Mouse (Mus musculus): ENCODE data around the gene Scel. TPM values are rescaled to one million over a fixed set of nuclear protein-coding genes. Genes with fewer than 3 reads are reported as not detected.

Scel gene
- polyA plus RNA-seq, 1 experiment from 2014 or later: 4.0 TPM

DNA sequence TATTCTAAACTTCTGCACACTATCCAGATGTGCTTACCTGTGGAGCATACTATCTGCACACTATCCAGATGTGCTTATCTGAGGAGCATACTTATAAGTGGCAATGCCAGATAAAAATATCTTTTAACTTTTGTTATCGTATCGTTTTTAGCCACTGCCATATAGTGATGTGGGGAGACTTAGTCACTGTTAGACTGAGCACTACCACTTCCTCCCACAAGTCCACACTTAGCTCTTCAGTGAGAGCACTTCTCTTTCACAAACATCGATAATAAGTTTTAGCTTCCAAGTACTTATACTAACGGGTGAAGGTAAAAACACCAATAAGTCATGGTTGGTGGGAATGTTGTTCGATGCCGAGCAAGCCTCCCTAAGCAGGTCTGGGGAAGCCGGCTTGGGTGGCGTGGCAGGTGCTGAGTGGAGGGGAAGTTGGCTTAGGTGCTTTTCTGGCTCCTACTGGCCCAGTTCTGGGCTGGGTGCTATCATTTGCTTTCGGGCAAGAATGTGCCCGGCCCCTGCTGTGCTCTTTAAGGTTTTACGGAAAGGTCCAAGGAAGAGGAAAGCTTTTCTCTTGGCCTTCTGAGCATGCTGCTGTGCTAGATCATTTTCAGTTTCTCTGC lies 18.7 kb downstream of the Scel start:
- 91% methylated on average over 11 of the region's 11 CpGs for WGBS
- Histone ChIP-seq H3K27ac (ENCODE audit: low read length) (no peak overlapping the region), H3K9me3 (ENCODE audit: control insufficient read depth, low read depth, low read length) (no peaks in the 10 kb centered on the region), H3K4me1 (ENCODE audit: control insufficient read depth, insufficient read depth, low read length) (no peaks in the 10 kb centered on the region), H3K4me2 (replicated peaks; ENCODE audit: low read depth, low read length) (no peak overlapping the region), H3K36me3 (ENCODE audit: control insufficient read depth, insufficient read depth, low read length) (no peaks in the 10 kb centered on the region), H3K4me3 (ENCODE audit: low read depth, low read length) (no peak overlapping the region), H3K9ac (replicated peaks; ENCODE audit: low read depth, low read length) (no peak overlapping the region), H3K27me3 (ENCODE audit: control insufficient read depth, insufficient read depth, low read length) (no peaks in the 10 kb centered on the region)
- ATAC-seq (ENCODE audit: insufficient number of reproducible peaks, insufficient read depth, low FRiP score, low read depth): no peak

DNA sequence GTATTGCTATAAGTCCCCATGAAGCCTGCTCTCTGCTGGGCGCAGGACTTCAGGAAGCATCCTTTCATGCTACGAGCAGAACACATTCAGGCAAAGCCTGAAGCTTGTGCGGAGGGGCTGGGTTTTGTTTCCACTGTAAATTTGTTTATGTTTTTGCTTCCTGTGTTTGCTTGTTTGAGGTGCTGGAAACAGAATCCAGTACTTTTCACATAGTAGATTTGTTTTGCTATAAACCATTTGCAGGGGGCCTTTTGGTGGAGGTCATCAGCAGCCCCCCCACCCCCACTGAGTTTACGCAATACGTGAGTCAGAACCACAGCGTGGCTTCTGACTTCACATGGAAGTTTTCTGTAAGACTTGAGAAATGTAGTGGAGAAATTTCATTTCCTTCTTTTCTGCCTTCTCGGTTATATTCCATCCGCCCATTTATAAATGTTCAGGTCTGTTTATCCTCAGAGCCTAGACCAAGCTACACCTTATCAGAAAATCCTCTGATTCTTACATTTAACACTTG lies 22.4 kb downstream of the Scel start:
- Histone ChIP-seq H3K4me2 (replicated peaks; ENCODE audit: low read depth, low read length) (no peak overlapping the region), H3K9me3 (ENCODE audit: control insufficient read depth, low read depth, low read length) (no peaks in the 10 kb centered on the region), H3K36me3 (ENCODE audit: control insufficient read depth, insufficient read depth, low read length) (no peaks in the 10 kb centered on the region), H3K4me3 (ENCODE audit: low read depth, low read length) (no peak overlapping the region), H3K27ac (ENCODE audit: low read length) (no peak overlapping the region), H3K4me1 (ENCODE audit: control insufficient read depth, insufficient read depth, low read length) (no peaks in the 10 kb centered on the region), H3K27me3 (ENCODE audit: control insufficient read depth, insufficient read depth, low read length) (no peaks in the 10 kb centered on the region), H3K9ac (replicated peaks; ENCODE audit: low read depth, low read length) (no peak overlapping the region)
- 77% methylated on average over 8 of the region's 8 CpGs for WGBS
- ATAC-seq (ENCODE audit: insufficient number of reproducible peaks, insufficient read depth, low FRiP score, low read depth): no peak

DNA sequence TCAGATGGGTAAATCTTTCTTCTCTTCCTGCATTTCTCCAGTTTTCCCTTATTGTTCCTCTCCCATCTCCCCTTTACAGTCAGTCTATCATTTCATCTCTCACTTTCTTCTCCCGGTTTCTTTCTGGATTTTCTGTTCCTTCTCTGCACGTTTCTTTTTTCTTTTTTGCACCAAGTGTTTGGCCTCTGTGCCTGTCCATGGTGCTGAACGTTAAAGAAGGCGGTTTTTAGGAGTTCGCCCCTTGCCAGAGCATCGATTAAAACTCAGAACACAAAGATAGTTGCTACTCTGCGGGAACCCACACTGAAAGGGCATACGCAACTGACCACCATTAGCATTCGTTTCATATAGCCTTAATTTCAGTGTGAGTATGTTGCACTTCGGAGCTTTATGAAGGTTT lies 23.2 kb downstream of the Scel start:
- Histone ChIP-seq H3K4me1 (ENCODE audit: control insufficient read depth, insufficient read depth, low read length) (no peaks in the 10 kb centered on the region), H3K4me3 (ENCODE audit: low read depth, low read length) (no peak overlapping the region), H3K36me3 (ENCODE audit: control insufficient read depth, insufficient read depth, low read length) (no peaks in the 10 kb centered on the region), H3K9ac (replicated peaks; ENCODE audit: low read depth, low read length) (no peak overlapping the region), H3K9me3 (ENCODE audit: control insufficient read depth, low read depth, low read length) (no peaks in the 10 kb centered on the region), H3K27me3 (ENCODE audit: control insufficient read depth, insufficient read depth, low read length) (no peaks in the 10 kb centered on the region), H3K4me2 (replicated peaks; ENCODE audit: low read depth, low read length) (no peak overlapping the region), H3K27ac (ENCODE audit: low read length) (no peak overlapping the region)
- no peak for ATAC-seq (ENCODE audit: insufficient number of reproducible peaks, insufficient read depth, low FRiP score, low read depth)
- 33% methylated on average over 10 of the region's 10 CpGs for WGBS

DNA sequence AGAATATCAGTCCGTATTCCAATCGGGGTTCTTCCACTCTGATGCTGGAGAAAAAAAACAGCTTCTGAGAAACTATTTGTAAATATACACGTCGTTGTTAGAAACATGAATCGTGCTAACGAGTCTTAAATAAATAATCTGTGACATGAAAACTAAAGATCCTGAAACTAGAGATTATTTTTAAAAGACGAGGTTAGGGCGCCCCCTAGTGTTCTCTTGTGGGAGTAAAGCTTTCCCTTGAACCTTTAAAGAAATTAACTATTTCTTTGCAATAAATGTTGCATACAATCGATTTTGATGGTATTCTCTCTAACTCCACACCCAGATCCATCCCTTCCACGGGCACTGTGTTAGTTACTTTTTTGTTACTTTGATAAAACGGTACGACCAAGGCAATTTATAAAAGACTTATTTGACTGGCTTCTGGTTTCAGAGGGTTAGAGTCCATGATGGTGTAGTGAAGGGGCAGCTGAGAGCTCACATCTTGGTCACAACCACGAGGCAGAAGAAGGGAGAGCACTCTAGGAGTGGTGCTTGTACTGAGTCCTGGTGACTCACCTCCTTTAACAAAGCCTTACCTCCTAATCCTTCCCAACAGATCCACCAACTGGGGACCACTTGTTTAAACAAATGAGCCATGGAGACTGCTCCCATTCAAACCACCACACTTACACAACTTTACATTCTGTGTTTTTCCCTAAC lies 24.4 kb downstream of the Scel start:
- H3K36me3 ChIP-seq (ENCODE audit: control insufficient read depth, insufficient read depth, low read length): no peaks in the 10 kb centered on the region
- no peak overlapping the region for H3K27ac ChIP-seq (ENCODE audit: low read length)
- no peaks in the 10 kb centered on the region for H3K27me3 ChIP-seq (ENCODE audit: control insufficient read depth, insufficient read depth, low read length)
- no peak overlapping the region for H3K9ac ChIP-seq (replicated peaks; ENCODE audit: low read depth, low read length)
- H3K4me2 ChIP-seq (replicated peaks; ENCODE audit: low read depth, low read length): no peak overlapping the region
- WGBS: 13% methylated on average over 13 of the region's 13 CpGs
- no peak for ATAC-seq (ENCODE audit: insufficient number of reproducible peaks, insufficient read depth, low FRiP score, low read depth)
- H3K9me3 ChIP-seq (ENCODE audit: control insufficient read depth, low read depth, low read length): no peaks in the 10 kb centered on the region
- no peaks in the 10 kb centered on the region for H3K4me1 ChIP-seq (ENCODE audit: control insufficient read depth, insufficient read depth, low read length)
- H3K4me3 ChIP-seq (ENCODE audit: low read depth, low read length): no peak overlapping the region

DNA sequence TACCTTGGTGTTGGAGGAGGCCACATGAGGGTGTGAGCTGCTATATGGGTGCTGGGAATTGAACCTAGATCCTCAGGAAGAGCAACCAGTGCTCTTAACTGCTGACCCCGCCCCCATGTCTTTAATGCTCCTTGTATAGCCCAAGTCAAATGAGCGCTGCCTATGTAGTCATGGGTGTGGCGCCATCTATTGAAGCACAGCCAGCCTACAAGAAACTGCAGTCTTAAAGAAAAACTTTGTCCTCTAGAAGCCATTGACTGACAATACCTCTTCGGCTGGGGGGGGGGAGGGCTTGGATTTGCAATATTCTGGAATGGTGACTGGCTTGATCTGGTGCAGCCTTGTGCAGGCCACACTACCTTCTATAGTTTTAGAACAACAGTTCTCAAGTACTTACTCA lies 26.7 kb downstream of the Scel start:
- Histone ChIP-seq H3K4me3 (ENCODE audit: low read depth, low read length) (no peak overlapping the region), H3K27ac (ENCODE audit: low read length) (no peak overlapping the region), H3K9ac (replicated peaks; ENCODE audit: low read depth, low read length) (no peak overlapping the region), H3K9me3 (ENCODE audit: control insufficient read depth, low read depth, low read length) (no peaks in the 10 kb centered on the region), H3K27me3 (ENCODE audit: control insufficient read depth, insufficient read depth, low read length) (no peaks in the 10 kb centered on the region), H3K36me3 (ENCODE audit: control insufficient read depth, insufficient read depth, low read length) (no peaks in the 10 kb centered on the region), H3K4me1 (ENCODE audit: control insufficient read depth, insufficient read depth, low read length) (no peaks in the 10 kb centered on the region), H3K4me2 (replicated peaks; ENCODE audit: low read depth, low read length) (no peak overlapping the region)
- WGBS: 64% methylated on average over 4 of the region's 4 CpGs
- ATAC-seq (ENCODE audit: insufficient number of reproducible peaks, insufficient read depth, low FRiP score, low read depth): no peak

DNA sequence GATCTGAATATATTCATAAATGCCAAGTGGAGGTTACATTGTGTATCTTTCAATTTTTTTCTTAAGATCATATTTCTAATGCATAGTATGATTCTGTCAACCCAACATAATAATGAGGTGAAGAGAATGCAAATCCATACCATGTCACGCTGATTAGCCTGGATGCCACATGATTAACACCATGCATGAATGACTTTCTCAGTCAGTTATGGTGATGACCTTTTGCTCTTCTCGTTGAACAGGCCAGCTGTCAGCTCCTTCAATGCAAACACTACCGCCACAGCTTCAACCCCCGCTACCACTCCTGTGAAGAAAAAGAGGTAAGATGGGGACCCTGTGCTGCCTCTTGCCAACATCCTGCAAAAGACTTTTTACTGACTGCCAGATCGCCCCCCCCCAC lies 28.5 kb downstream of the Scel start:
- no peak overlapping the region for H3K9ac ChIP-seq (replicated peaks; ENCODE audit: low read depth, low read length)
- H3K4me1 ChIP-seq (ENCODE audit: control insufficient read depth, insufficient read depth, low read length): no peaks in the 10 kb centered on the region
- H3K4me3 ChIP-seq (ENCODE audit: low read depth, low read length): no peak overlapping the region
- H3K36me3 ChIP-seq (ENCODE audit: control insufficient read depth, insufficient read depth, low read length): no peaks in the 10 kb centered on the region
- H3K4me2 ChIP-seq (replicated peaks; ENCODE audit: low read depth, low read length): no peak overlapping the region
- H3K27me3 ChIP-seq (ENCODE audit: control insufficient read depth, insufficient read depth, low read length): no peaks in the 10 kb centered on the region
- no peaks in the 10 kb centered on the region for H3K9me3 ChIP-seq (ENCODE audit: control insufficient read depth, low read depth, low read length)
- H3K27ac ChIP-seq (ENCODE audit: low read length): no peak overlapping the region
- ATAC-seq (ENCODE audit: insufficient number of reproducible peaks, insufficient read depth, low FRiP score, low read depth): no peak
- WGBS: 58% methylated on average over 5 of the region's 5 CpGs

DNA sequence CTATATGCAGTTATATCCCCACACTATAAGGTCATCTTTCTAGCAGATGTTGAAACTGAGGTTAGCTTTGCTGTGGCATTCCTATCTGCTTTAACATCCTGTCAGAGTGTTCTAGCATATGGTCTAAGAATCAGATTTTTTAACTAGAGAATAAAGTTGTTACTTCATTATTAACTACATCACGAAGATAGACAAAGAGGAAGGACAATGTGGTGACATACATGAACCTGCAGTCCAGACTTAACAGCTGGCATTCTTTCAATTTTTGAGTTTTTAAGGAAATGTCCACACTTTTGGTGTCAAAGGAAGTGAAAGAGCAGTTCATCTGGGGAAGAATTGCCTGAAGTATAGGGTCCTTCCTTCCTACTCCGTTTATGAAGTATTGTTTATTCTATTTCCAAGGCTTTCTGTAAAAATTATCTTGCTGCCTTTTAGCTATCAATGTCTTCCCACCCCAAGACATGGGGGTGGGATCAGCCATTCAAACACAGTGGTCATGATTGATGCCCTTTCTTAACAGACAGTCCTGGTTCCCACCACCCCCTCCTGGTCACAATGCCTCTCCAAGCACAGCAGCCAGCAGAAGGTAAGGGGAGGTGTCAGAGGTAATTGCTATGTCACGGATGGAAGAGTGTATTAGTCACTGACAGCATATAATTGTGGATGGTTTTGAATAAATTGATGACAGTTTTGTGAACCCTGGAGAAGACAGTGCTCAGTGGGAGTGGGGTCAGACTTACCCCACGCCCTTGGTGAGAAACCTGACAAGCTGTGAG lies 30.4 kb downstream of the Scel start:
- no peaks in the 10 kb centered on the region for H3K36me3 ChIP-seq (ENCODE audit: control insufficient read depth, insufficient read depth, low read length)
- no peaks in the 10 kb centered on the region for H3K9me3 ChIP-seq (ENCODE audit: control insufficient read depth, low read depth, low read length)
- no peaks in the 10 kb centered on the region for H3K4me1 ChIP-seq (ENCODE audit: control insufficient read depth, insufficient read depth, low read length)
- no peak overlapping the region for H3K27ac ChIP-seq (ENCODE audit: low read length)
- H3K4me2 ChIP-seq (replicated peaks; ENCODE audit: low read depth, low read length): no peak overlapping the region
- H3K27me3 ChIP-seq (ENCODE audit: control insufficient read depth, insufficient read depth, low read length): no peaks in the 10 kb centered on the region
- WGBS: 54% methylated on average over 4 of the region's 4 CpGs
- no peak overlapping the region for H3K9ac ChIP-seq (replicated peaks; ENCODE audit: low read depth, low read length)
- no peak overlapping the region for H3K4me3 ChIP-seq (ENCODE audit: low read depth, low read length)
- ATAC-seq (ENCODE audit: insufficient number of reproducible peaks, insufficient read depth, low FRiP score, low read depth): no peak

DNA sequence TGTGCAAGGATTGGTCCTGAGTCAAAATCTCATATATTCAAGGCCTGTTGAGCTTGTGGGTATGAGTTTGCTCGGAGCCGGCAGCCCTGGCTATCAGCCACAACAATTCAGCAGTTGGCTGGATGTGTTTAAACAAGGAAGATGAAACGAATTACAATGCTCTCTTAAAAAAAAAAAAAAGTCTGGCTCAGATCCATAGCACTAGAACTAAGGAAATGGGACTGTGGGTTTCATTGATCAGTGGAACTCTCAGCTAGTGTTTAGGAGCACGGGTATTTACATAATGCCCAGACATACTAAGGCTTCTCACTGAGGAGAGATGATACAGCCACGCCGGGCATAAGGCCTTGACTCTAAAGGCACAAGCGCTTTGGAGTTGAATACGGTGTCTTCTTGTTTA lies 32.6 kb downstream of the Scel start:
- H3K4me2 ChIP-seq (replicated peaks; ENCODE audit: low read depth, low read length): no peak overlapping the region
- H3K4me3 ChIP-seq (ENCODE audit: low read depth, low read length): no peak overlapping the region
- H3K9ac ChIP-seq (replicated peaks; ENCODE audit: low read depth, low read length): no peak overlapping the region
- no peaks in the 10 kb centered on the region for H3K9me3 ChIP-seq (ENCODE audit: control insufficient read depth, low read depth, low read length)
- no peaks in the 10 kb centered on the region for H3K36me3 ChIP-seq (ENCODE audit: control insufficient read depth, insufficient read depth, low read length)
- no peak for ATAC-seq (ENCODE audit: insufficient number of reproducible peaks, insufficient read depth, low FRiP score, low read depth)
- H3K27me3 ChIP-seq (ENCODE audit: control insufficient read depth, insufficient read depth, low read length): no peaks in the 10 kb centered on the region
- H3K27ac ChIP-seq (ENCODE audit: low read length): no peak overlapping the region
- no peaks in the 10 kb centered on the region for H3K4me1 ChIP-seq (ENCODE audit: control insufficient read depth, insufficient read depth, low read length)
- WGBS: 50% methylated on average over 8 of the region's 8 CpGs
